Mouse (Mus musculus): ENCODE measurements around the gene Cep290.

Cep290 gene

GRCm38 (mm10) chr10:100598339-100598738 lies 111.0 kb downstream of the Cep290 start:
- no peak for DNase-seq

- DNase-seq: no peak
Observed at GRCm38 (mm10) chr10:100603511-100603910, 116.2 kb downstream of the Cep290 start.

GRCm38 (mm10) chr10:100604254-100604653 lies 116.9 kb downstream of the Cep290 start:
- no peak for DNase-seq

GRCm38 (mm10) chr10:100617233-100617903 lies 130.0 kb downstream of the Cep290 start:
- DNase-seq: no peak

- DNase-seq: no peak
Observed at GRCm38 (mm10) chr10:100619474-100619873, 132.1 kb downstream of the Cep290 start.

GRCm38 (mm10) chr10:100620040-100620439 lies 132.7 kb downstream of the Cep290 start:
- DNase-seq: no peak

- DNase-seq: no peak
Observed at GRCm38 (mm10) chr10:100622494-100622893, 135.1 kb downstream of the Cep290 start.

Measured in thymus, postnatal 14 days (tissue).